Mouse (Mus musculus) kidney, adult 2 months (tissue): ENCODE measurements around the gene Ldhb. TPM values are rescaled to one million over a fixed set of nuclear protein-coding genes. Genes with fewer than 3 reads are reported as not detected.

Experiments used
- DNase-seq: peaks from one replicate; pipeline ENCODE4 v3.0.0; 2021
- H3K27ac ChIP-seq: fragments of 200-500 bp; 2 replicates; pipeline ENCODE4 v1.5.1; 2012; ENCODE audit warnings: low read depth, low read length, control low read depth, inconsistent platforms; ENCODE audit not compliant: insufficient read depth
- H3K27me3 ChIP-seq: fragments of 200-500 bp; replicated peaks from 2 replicates; pipeline ENCODE4 v1.6.1; 2012; ENCODE audit warnings: mild to moderate bottlenecking, moderate library complexity, low read length, inconsistent platforms; ENCODE audit not compliant: control insufficient read depth, insufficient read depth
- H3K36me3 ChIP-seq: fragments of 200-500 bp; 2 replicates; pipeline ENCODE4 v1.6.1; 2012; ENCODE audit warnings: mild to moderate bottlenecking, moderate library complexity, low read length, inconsistent platforms; ENCODE audit not compliant: control insufficient read depth, insufficient read depth
- H3K4me1 ChIP-seq: fragments of 200-500 bp; 2 replicates; pipeline ENCODE4 v1.6.1; 2011; ENCODE audit warnings: low read length; ENCODE audit not compliant: control insufficient read depth, insufficient read depth
- H3K4me3 ChIP-seq: fragments of 200-500 bp; 2 replicates; pipeline ENCODE4 v1.5.1; 2011; ENCODE audit warnings: mild to moderate bottlenecking, low read depth, low read length, control low read depth; ENCODE audit not compliant: insufficient read depth
- CTCF ChIP-seq: fragments of 200-500 bp; conservative IDR thresholded peaks from 2 replicates; pipeline ENCODE4 v1.5.1; 2011; ENCODE audit warnings: low read depth, mild to moderate bottlenecking, control low read depth, low read length, moderate library complexity, mixed read lengths; ENCODE audit not compliant: insufficient read depth, insufficient read length
- POLR2A ChIP-seq: fragments of 200-500 bp; IDR thresholded peaks from one replicate; pipeline ENCODE4 v1.6.1; 2011; ENCODE audit warnings: low read depth, low read length, control low read depth
- WGBS: fragments of 180-500 bp; shearing (Covaris S2); methylation state at CpG from one replicate; pipeline ENCODE4 v1.1.7; 2018; 5-methylcytosine and 5-hydroxymethylcytosine counted together
- polyA plus RNA-seq: library from polyadenylated mRNA; depleted of rRNA; stranded (reverse); fragments of >200 nt; gene quantifications from 2 replicates; pipeline ENCODE4 v1.2.3, GENCODE M21; 2012; rRNA removed

Gene Ldhb
- polyA plus RNA-seq, 1 experiment, result 2,340 TPM

- H3K27me3 ChIP-seq, result no peaks in the 10 kb centered on the region
- no peak overlapping the region for H3K27ac ChIP-seq
- DNase-seq, result peak; percentile 12
- H3K4me1 ChIP-seq, result no peaks in the 10 kb centered on the region
- no peak overlapping the region for H3K4me3 ChIP-seq
- 48% methylated on average over 12 of the region's 12 CpGs for WGBS
- TF ChIP-seq CTCF, result no peak
- TF ChIP-seq POLR2A, result no peak
- H3K36me3 ChIP-seq, result no peaks in the 10 kb centered on the region
These were observed 56.4 kb downstream of the Ldhb start for GRCm38 (mm10) chr6:142451381-142451780.

Other genes with a start within 250 kb of the Ldhb start
- gene Iapp, start 209.5 kb downstream of the Ldhb start, polyA plus RNA-seq, result not detected in 2 replicates
- not detected in 2 replicates for gene Slco1a5, start 185.0 kb downstream of the Ldhb start, polyA plus RNA-seq
- gene Pyroxd1, start 162.3 kb downstream of the Ldhb start, polyA plus RNA-seq, result 5.6 and 6.0 TPM in 2 replicates
- gene Recql, start 120.9 kb downstream of the Ldhb start, polyA plus RNA-seq, result 2.6 and 4.4 TPM in 2 replicates
- 4.6 and 5.5 TPM in 2 replicates for gene Golt1b, start 120.7 kb downstream of the Ldhb start, polyA plus RNA-seq
- 0.14 and 0.30 TPM in 2 replicates for gene Spx, start 94.5 kb downstream of the Ldhb start, polyA plus RNA-seq
- 11.5 and 14.8 TPM in 2 replicates for gene Gys2, start 34.8 kb downstream of the Ldhb start, polyA plus RNA-seq
- 9.4 TPM in 2 replicates for gene Kcnj8, start 63.7 kb upstream of the Ldhb start, polyA plus RNA-seq
- 4.1 and 5.3 TPM in 2 replicates for gene Abcc9, start 194.4 kb upstream of the Ldhb start, polyA plus RNA-seq
- 11.4 and 16.5 TPM in 2 replicates for gene Cmas, start 248.7 kb upstream of the Ldhb start, polyA plus RNA-seq